Mouse (Mus musculus): ENCODE results near the gene Prmt2. TPM values are rescaled to one million over a fixed set of nuclear protein-coding genes. Genes with fewer than 3 reads are reported as not detected.

Gene Prmt2
- 1 to 10 TPM; 2.4 to 4.0 TPM for total RNA-seq (2021)
- long read RNA-seq, experiment 1, transcript Prmt2-201 (11 exons, 2,016 nt): major isoform, 7 of 8 reads
- long read RNA-seq, experiment 1, partial matches to known transcripts: 0 of 8 reads
- long read RNA-seq, experiment 1, other reads (novel, unspliced or antisense): 0 of 8 reads
- long read RNA-seq, experiment 2, partial matches to known transcripts: 0 of 3 reads
- long read RNA-seq, experiment 2, other reads (novel, unspliced or antisense): 1 of 3 reads

GRCm38 (mm10) chr10:76237341-76238225 lies at the start of gene Prmt2:
TSS of gene Prmt2 (minus strand) at chr10:76237865.
- peak; percentile 93 for DNase-seq
- Histone ChIP-seq H3K4me3 (peak within 1 kb of the TSS; percentile 87), H3K27ac (peak within 1 kb of the TSS; percentile 88)
- intact Hi-C loops (cut with DNase I): no loop called here
- peak; percentile 30; the same call in 1 of the 2 replicates for TF ChIP-seq CTCF (IDR thresholded peaks at IDR 0.05)

- Histone ChIP-seq H3K4me3 (no peak overlapping the region), H3K27ac (no peak overlapping the region)
- no peak for TF ChIP-seq CTCF (IDR thresholded peaks at IDR 0.05)
- no peak for DNase-seq
- intact Hi-C loops (cut with DNase I): no loop called here
Measured at GRCm38 (mm10) chr10:76278541-76279097, 41.0 kb upstream of the Prmt2 start.

- no peak for TF ChIP-seq CTCF (IDR thresholded peaks at IDR 0.05)
- no peak for DNase-seq
- intact Hi-C loops (cut with DNase I): no loop called here
- Histone ChIP-seq H3K4me3 (no peak overlapping the region), H3K27ac (no peak overlapping the region)
Measured at GRCm38 (mm10) chr10:76275256-76275655, 37.6 kb upstream of the Prmt2 start.

GRCm38 (mm10) chr10:76271238-76271637 lies 33.6 kb upstream of the Prmt2 start:
- intact Hi-C loops (cut with DNase I): no loop called here
- DNase-seq: no peak
- H3K4me3 ChIP-seq: no peak overlapping the region
- peak; percentile 56 for TF ChIP-seq CTCF (IDR thresholded peaks at IDR 0.05)
- H3K27ac ChIP-seq: no peak overlapping the region

- TF ChIP-seq CTCF (IDR thresholded peaks at IDR 0.05): no peak
- no peak overlapping the region for H3K4me3 ChIP-seq
- DNase-seq: no peak
- intact Hi-C loops (cut with DNase I): no loop called here
- H3K27ac ChIP-seq: no peak overlapping the region
Measured at GRCm38 (mm10) chr10:76262431-76262830, 24.8 kb upstream of the Prmt2 start.

- no peak for DNase-seq
- no peak for TF ChIP-seq CTCF (IDR thresholded peaks at IDR 0.05)
- intact Hi-C loops (cut with DNase I): no loop called here
- Histone ChIP-seq H3K4me3 (no peak overlapping the region), H3K27ac (no peak overlapping the region)
Measured at GRCm38 (mm10) chr10:76261447-76261846, 23.8 kb upstream of the Prmt2 start.

- Histone ChIP-seq H3K4me3 (no peak overlapping the region), H3K27ac (no peak overlapping the region)
- DNase-seq: no peak
- peak; percentile 35 for TF ChIP-seq CTCF (IDR thresholded peaks at IDR 0.05)
- intact Hi-C loops (cut with DNase I): no loop called here
Measured at GRCm38 (mm10) chr10:76260358-76261059, 22.8 kb upstream of the Prmt2 start.

- no peak for DNase-seq
- no peak overlapping the region for H3K27ac ChIP-seq
- TF ChIP-seq CTCF (IDR thresholded peaks at IDR 0.05): no peak
- intact Hi-C loops (cut with DNase I): no loop called here
- no peak overlapping the region for H3K4me3 ChIP-seq
Measured at GRCm38 (mm10) chr10:76259566-76260232, 22.0 kb upstream of the Prmt2 start.

- intact Hi-C loops (cut with DNase I): no loop called here
- H3K27ac ChIP-seq: peak overlapping the region; percentile 82
- DNase-seq: peak; percentile 75
- no peak overlapping the region; the same call in 1 of the 2 replicates for H3K4me3 ChIP-seq
- TF ChIP-seq CTCF (IDR thresholded peaks at IDR 0.05): no peak
Measured at GRCm38 (mm10) chr10:76257719-76258390, 20.2 kb upstream of the Prmt2 start.

GRCm38 (mm10) chr10:76257231-76257630 lies 19.6 kb upstream of the Prmt2 start:
- no peak overlapping the region for H3K4me3 ChIP-seq
- DNase-seq: no peak
- TF ChIP-seq CTCF (IDR thresholded peaks at IDR 0.05): no peak
- H3K27ac ChIP-seq: peak overlapping the region; percentile 82
- intact Hi-C loops (cut with DNase I): no loop called here

GRCm38 (mm10) chr10:76255617-76256016 lies 18.0 kb upstream of the Prmt2 start:
- no peak overlapping the region for H3K27ac ChIP-seq
- DNase-seq: no peak
- intact Hi-C loops (cut with DNase I): no loop called here

More at GRCm38 (mm10) chr10:76255617-76256016, 18.0 kb upstream of the Prmt2 start:
- no peak overlapping the region for H3K4me3 ChIP-seq
- no peak for TF ChIP-seq CTCF (IDR thresholded peaks at IDR 0.05)
